Mouse (Mus musculus): ENCODE data around the gene Cbx5.
"Not testable (repeated sequence)": the region's sequence is repeated elsewhere in the genome, so short reads cannot be mapped to it uniquely, and the experiment has no call there.

The Cbx5 gene

DNA sequence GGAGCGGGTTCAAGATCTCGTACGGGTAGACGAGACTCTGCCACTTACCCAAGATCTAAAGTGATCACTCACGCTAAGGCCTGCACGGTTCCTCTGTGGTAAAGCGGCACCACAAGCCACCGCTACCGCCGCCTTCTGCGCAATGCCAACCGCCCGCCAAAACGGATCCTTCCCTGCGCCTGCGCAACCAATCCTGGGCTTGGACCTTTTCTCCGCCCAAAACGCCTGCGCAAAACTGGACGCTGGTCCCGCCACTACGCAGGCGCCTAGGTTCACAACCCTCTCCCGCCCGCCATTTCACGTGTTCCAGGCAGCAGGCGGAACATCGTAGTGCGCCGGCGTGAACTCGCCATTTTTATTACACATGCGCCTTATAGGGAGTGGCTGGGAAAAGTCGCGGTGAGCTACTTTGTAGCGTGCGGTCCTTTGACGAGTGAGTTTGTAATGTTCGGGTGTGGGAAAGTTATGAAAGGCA is at the start of gene Cbx5:
Gene Cbx5, minus strand, starts transcription at position 132 of the 475 bp plus-strand sequence.
- peak; percentile 99 for DNase-seq (ENCODE audit: low read depth, low spot score)

DNA sequence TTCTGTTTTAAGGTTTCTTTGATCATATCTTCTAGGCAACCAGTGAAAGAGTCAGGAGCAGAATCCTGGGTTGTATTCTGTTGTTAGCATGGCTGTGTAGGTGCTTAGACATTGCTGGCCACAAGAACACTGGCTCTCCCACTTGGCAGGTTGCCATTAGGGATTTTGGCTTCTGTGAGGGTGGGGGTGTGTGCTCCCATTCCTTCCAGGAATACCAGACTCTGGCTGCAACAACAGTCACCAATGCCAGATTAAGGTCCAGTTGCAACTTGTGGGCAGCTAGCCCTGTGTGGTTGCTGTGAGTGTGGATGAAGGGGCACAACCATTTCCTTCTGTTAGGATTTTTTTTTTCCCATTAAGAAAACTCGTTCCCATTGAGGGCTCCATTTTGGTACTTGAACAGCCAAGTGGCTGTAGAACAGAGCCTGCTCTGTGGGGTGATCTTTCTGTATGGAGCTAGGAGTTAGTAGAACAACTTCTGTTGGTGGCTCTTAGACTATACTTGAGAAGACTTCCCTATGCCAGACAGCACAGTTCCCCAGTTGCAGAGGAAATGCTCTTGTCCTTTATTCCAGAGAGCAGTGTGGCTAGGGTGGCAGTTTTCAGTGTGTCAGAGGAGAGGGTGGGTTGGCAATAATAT is 46.3 kb upstream of the Cbx5 start:
- DNase-seq (ENCODE audit: low read depth, low spot score) = peak; percentile 76

DNA sequence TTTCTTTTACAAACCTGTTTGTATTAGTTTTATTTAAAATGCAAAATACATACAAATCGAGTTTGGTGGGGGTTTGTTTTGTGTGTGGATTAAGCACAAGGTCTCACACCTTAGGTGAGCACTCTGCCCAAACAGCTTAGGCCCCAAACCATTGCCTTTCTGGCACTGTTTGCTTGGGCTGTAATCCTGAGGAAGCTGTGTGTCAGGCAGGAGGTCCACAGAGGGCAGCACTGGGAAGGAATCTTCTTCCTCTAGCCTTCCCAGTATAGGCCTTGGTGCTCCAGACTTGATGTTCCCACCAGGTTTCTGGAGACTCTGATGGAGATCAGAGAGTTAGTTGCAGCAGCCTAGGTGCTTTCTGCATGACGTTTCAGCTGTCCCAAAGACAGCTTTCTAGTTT is 45.0 kb upstream of the Cbx5 start:
- no peak for DNase-seq (ENCODE audit: low read depth, low spot score)

DNA sequence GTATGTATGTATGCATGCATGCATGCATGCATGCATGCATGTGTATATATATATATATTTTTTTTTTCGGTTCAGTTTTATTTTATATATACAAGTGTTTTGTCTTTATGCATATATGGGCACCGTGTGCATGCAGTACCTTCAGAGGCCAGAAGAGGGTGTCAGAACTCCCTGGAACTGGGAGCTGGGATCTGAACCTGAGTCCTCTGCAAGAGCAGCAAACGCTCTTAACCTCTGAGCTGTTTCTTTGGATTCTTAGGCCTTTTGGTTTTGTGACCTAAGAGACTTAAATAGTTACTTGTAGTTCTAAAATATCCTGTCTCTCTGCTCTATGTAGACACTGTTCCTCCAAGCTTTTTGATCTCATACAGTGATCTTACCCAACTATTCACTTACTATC is 44.5 kb upstream of the Cbx5 start:
- peak; percentile 44 for DNase-seq (ENCODE audit: low read depth, low spot score)

DNA sequence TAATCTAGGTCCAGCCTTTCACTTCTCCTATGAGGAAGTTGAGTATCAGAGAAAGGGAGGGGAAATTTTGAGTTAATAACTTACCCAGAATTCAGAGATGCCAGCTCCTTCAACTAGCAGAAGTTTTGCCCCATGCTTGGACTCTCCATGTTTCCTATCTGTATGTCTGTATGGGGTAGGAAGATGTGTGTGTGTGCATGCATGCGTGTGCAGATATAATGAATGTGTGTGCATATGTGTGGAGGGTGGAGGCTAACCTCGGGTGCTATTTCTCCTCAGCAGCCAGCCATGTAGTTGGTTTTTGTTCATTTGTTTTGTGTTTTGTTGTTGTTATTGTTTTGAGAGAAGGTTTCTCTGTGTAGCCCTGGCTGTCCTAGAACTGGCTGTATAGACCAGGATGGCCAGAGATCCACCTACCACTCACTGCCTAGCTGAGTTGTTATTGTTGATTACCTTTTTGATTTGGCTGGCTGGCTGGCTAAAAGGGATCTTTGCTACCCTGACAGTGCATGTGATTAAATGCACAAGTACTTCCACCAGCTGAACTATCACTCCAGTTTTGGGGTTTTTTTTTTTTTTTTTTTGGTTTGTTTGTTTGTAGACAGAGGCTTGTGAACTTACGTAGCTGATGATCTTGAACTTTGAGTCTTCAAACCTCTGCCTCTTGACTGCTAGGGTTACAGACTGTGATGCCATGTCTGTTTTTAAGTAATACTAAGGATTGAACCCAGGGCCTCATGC is 42.0 kb upstream of the Cbx5 start:
- no peak for DNase-seq (ENCODE audit: low read depth, low spot score)

DNA sequence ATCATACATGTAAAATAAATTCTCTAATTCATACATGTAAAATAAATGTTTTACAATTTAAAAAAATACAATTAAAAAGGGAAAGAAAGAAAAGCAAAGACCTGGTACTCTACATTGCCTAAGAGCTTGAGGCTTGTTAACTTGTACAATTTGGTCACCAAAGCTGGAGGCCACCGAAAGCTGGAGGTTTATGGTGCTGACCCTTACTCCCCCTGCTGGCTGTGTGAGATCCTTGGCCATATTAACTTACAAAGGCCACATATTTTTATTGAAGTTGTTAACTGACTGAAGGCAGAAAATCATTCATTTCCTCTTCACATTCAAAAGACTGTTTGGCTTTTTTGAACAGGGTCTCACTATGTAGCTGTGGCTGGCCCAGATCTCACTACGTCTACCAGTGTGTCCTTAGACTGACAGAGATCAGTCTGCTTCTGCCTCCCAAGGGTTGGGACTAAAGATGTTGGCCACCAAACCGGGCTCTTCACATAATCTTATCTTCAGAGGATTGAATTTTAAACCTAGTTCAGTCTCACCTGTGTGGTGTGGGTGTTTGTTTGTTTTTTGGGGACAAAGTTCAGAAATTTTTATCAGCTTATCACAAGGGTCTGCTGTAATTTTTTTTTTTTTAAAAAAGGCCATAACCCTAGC is 41.3 kb upstream of the Cbx5 start:
- peak; percentile 44 for DNase-seq (ENCODE audit: low read depth, low spot score)

DNA sequence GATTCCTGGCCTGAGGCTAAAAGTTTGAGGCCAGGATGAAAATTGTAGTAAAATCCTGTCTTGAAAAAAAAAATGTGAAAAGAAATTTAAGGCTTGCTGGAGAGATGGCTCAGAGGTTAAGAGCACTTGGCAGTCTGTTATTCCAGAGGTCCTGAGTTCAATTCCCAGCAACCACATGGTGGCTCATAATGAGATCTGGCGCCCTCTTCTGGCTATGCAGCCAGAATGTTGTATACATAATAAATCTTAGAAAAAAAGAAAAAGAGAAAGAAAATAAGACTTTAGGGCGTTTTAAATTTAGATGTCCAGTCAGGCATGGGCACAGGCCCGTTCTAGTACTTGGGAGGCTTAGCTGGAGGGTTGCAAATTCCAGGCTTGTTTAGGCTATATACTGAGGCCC is 40.1 kb upstream of the Cbx5 start:
- no peak for DNase-seq (ENCODE audit: low read depth, low spot score)

DNA sequence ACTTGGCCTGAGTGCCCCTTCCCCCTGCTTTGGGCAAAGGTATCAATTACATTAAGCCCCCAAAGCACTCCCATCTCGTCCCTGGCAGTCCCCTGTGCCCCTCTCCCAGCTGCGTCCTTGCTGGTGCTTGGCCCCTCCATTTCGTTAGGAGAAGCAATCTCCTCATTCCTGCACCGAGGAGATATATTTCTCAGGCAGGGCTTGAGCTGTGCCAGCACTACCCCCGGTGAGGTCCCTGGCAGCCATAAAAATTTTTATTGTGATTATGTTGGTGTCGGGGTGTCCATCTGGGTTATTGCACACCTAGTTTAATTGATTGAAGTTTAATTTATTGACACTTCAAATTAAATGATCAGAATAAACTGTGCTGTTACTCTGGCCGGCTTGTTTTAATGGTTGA is 38.3 kb upstream of the Cbx5 start:
- no peak for DNase-seq (ENCODE audit: low read depth, low spot score)

DNA sequence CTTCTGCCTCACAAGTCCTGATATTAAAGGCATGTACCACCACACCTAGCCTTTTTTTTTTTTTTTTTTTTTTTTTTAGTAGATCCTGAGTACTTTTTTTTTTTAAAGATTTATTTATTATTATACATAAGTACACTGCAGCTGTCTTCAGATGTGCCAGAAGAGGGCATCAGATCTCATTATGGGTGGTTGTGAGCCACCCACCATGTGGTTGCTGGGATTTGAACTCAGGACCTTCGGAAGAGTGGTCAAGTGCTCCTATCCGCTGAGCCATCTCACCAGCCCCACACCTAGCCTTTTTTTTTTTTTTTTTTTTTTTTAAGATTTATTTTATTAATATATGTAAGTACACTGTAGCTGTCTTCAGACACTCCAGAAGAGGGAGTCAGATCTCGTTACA is 36.3 kb upstream of the Cbx5 start:
- DNase-seq (ENCODE audit: low read depth, low spot score) = not testable (repeated sequence)

DNA sequence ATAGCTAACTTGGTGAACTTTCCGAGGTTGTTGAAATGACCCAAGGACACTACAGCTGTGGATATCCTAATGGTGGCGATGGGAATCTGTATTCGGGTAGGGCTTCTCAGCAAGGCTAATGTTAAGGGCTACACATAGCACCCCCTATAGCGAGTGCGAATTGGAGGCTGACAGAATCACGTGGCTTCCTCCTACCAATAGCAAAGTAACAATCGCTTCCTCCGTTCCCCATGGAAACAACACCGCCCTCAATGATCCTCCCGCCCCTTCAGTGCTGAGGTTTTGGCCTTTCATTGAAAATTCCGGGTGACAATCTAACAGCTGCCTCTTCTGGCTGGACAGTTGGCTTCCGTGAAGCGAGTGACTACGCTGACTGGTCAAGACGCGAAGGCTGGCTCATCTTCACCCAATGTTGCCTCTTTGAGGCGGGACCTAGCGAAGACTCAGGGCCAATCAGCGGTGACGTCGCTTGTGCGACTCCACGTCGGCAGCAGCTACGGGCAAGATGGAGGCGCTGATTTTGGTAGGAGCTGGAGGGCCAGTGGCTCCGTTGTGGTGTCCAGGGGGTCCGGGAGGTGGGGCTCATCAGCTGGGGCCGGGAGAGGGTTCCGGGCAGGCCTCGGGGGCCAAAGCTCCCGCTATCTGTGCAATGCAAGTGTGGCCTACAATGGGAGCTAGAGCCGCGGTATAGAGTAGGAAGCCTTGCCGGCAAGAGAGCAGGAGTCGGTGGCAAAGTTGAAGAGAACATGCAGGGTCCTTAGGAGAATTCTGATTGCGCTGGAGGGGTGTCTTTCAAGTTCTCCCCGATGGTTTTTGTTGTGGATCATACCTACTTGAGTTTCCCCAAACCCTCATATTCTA is 33.0 kb upstream of the Cbx5 start, which contains the start of gene Copz1:
Gene Copz1, plus strand, starts transcription at position 296 of the 861 bp plus-strand sequence.
- peak; percentile 100 for DNase-seq (ENCODE audit: low read depth, low spot score)

DNA sequence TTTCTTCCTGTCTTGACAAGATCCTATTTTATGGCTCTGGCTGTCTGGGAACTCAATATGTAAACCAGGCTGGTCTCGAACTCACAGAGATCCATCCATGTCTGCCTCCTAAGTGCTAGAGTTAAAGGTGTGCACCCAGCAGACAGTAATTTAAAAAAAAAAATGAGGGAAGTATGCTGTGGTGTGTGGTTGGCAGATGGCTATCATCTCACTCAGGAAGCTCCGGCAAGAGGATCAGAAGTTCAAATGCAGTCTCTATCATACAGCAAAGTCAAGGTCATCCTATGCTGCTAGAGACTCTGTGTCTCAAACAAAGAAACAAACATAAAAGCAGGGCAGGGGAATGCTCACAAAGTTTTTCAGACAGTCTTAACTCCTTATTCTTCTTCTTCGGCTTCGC is 29.3 kb upstream of the Cbx5 start:
- DNase-seq (ENCODE audit: low read depth, low spot score) = no peak

DNA sequence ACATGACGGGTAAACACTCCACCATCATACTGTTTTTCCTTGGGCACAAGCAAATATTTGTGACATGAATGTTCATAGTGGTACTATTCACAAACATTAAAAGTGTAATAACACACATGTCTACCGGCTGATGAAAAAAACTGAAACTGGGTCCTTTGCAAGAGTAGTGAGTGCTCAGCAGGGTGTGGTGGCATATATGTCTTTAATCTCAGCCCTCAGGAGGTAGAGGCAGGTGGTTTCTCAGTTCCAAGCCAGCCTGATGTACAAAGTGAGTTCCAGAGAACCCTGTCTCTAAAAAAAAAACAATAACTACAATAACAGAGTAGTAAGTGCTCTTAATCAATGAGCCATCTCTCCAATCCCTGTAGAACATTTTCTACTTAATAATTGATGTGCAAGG is 25.2 kb upstream of the Cbx5 start:
- DNase-seq (ENCODE audit: low read depth, low spot score) = no peak

DNA sequence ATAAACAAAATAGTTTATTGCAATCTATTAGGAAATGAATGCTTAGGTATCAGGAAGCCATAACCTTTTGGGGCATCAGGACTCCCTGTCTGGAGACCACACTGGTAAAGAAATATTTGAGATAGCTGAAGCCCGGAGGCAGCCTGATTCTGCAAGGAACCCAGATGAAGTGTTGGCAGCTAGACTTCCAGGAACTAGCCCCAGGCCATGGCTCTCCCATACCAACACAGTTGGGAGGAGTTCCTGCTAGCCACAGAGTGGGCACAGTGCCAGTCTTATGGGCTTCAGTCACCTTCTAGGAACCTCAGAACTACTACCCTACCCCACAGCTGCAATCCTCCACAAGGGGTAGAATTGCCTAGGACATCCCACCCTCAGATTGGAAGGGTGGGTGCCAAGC is 20.4 kb upstream of the Cbx5 start:
- DNase-seq (ENCODE audit: low read depth, low spot score) = no peak

DNA sequence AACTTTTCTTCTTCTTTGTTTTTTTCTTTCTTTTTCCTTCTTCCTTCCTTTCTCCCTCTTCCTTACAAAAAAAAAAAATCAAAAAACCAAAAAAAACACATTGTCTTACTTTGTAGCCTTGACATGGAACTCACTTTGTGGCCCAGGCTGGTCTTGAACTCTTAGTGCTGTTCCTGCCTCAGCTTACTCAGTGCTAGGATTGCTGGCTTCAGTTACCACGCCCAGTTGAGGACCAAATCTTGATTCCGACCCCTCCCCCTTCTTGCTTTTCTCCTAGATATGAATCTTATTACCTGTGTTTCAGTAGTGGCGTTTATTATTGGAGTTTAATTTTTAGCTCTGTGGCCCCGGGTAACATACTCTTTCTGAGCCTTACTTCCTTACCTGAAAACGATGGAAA is 19.5 kb upstream of the Cbx5 start:
- no peak for DNase-seq (ENCODE audit: low read depth, low spot score)

DNA sequence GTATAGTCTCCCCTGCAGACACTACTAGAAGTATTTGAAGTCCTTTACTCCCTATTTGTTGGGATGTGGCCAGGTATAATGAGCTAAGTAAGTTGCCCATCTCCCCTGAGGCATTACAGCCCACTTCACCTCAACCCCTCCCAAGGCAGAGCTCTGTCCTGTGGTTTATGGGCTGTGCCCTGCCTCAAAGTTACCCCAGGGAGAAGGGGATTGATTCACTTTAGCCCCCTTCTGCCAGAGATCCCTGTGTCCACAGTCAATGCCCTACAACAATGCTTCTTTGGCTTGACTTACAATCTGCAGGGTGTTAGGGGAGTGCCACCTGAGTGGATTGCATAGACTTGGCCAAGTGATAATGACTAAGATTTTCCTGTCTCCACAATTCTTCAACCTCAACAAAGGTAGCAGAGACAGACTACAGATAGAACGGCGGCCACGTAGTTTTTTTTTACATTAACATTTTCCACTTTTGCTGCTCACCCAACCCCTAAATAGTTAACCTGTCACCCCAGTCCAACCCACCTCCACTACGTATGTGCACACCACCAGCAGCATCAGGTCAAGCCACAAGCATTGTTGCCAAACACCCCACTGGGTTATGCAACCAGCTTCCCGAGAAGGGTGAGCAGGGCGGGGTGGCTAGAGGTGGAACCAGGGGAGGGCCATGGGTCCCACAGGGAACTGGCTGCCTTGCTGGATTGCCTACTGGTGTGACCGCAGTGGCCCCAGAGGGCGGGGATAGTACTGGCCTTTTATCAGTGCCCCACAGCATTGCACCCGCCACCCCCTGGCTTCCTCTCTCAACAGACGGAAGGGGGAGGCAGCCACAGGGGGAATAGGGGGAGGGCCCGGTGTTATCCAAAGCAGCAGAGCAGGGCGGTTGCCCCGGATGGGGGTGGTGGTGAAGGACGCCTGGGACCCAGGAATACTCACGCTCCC is 18.4 kb upstream of the Cbx5 start, which contains the start of gene Nfe2:
Gene Nfe2, minus strand, starts transcription at position 614 of the 939 bp plus-strand sequence.
- DNase-seq (ENCODE audit: low read depth, low spot score) = no peak

DNA sequence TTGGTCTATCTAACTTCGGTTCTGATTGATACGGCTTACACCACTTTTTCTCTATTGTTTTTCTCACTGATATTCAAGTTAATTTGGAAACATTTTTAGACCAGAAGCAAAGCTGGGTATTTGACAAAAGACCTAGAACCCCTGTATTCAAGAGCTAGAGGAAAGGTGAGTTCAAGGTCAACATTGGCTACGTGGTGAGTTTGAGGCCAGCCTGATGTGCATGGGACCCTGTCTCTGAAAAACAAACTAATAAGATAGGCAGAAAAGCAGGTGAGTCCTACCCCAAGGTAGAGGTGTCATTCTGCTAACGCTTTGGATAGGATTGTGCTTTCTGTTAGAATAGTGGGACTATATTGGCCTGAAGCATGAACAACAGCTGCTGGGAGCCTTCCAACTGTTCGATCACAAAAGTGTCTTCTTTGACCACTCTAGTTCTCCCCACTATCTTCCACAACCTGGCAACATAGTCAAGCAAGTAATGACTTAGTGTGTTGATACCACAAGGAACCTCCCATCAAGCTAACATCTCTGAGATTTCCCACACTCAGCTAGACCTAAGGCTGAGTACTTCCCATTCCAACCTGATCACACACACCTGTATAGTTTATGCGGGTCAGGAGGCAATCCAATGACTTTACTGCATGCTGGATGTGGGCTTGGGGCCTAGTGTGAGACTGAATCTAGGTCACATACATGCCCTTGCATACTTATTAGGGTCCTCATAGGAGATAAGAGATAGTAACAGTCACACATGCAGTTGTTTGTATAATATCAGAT is 16.8 kb upstream of the Cbx5 start:
- DNase-seq (ENCODE audit: low read depth, low spot score) = no peak

DNA sequence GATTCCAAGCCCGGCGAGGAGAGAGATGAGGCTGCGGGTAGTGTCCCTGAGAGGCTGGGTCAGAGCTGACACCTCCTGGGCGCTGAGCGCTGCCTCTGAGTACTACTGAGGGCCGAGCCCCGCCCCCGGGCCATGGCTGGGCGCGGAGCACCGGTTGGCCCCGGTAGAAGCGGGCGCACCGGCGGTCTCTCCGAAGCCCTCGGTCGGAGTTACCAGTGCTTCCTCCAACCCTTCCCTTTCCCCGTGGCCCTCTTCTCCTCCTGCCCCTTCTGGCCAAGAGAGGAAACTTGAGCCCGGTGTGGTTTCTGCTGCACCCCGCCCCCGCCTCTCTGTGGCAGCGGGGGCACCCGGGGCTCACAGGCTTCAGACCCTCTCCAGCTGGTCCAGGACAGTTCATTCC is 15.6 kb upstream of the Cbx5 start:
- no peak for DNase-seq (ENCODE audit: low read depth, low spot score)

DNA sequence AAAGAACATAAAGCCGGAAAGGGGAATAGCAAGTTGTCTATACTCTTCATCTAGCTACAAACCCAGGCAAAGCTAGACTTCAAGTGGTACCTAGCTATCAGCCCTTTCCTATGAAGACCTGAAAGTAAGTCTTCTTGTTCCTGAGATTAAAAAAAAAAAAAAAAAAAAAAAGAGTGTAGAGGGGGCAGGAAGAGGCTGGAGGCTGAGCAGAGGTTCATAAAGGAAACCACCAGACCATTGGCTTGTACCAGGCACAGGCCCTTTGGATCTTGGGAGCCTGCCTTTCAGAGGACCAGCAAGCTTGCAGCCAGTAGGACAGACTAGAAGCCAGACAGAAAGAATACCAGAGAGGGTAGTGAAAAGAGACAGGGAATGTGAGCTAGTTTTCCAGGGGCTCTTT is 13.7 kb upstream of the Cbx5 start:
- no peak for DNase-seq (ENCODE audit: low read depth, low spot score)

DNA sequence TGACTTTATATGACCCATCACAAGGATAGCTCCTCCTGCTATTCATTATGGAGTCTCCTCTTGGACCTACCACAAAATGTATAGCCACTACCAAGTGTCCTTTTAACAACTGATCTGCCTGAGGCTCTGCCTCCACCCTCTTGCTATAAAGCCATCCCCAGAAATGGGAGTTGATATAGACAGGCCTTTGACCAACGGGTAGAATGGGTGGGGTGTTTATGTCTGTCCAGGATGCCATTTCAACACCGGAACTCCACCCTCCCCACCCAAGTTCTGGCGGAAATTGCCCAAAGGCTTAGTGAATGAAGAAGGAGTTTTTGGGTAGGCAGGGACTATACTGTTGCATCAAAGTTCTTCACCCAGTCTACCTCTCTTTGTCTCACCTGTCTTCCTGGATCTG is 13.0 kb upstream of the Cbx5 start:
- no peak for DNase-seq (ENCODE audit: low read depth, low spot score)

DNA sequence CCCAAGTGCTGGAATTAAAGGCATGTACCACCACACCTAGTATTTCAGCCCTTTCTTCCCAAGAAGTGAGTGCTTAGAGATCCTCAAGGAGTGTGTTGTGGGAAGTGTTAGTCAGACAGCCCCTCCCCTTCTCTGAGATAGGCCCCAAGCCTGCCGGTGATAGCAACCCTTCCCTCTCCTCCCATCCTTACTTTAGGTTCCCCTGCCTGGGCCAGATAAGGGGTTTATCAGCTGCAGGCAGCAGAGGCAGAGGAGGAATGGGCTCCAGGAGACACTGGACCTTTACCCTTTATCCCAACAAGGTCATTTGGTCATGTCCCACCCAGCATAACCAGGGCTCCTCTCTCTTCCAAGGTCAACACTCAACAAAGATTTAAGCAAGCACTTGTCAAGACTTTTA is 12.0 kb upstream of the Cbx5 start:
- DNase-seq (ENCODE audit: low read depth, low spot score) = no peak

All from brain, adult 2 months (tissue).